Mouse (Mus musculus) heart, embryonic 13.5 days (tissue): ENCODE results near the gene Rpl3l. TPM values are rescaled to one million over a fixed set of nuclear protein-coding genes. Genes with fewer than 3 reads are reported as not detected.

Experiments
- ATAC-seq: fragments of 200-750 bp; cut with Nextera tagmentation; 2 replicates; pipeline ENCODE4 v1.8.0; 2017; ENCODE audit warnings: moderate TSS enrichment; ENCODE audit not compliant: insufficient number of reproducible peaks, low FRiP score, low TSS enrichment; ENCODE audit errors: extremely low read depth
- H3K27ac ChIP-seq: fragments of 300-500 bp; sonication (generic); replicated peaks from 2 replicates; pipeline ENCODE4 v1.5.1; 2015; ENCODE audit warnings: moderate library complexity, mild to moderate bottlenecking, inconsistent platforms
- H3K27me3 ChIP-seq: fragments of 300-500 bp; sonication (generic); replicated peaks from 2 replicates; pipeline ENCODE4 v1.6.1; 2015; ENCODE audit warnings: mild to moderate bottlenecking, inconsistent platforms
- H3K36me3 ChIP-seq: fragments of 300-500 bp; sonication (generic); 2 replicates; pipeline ENCODE4 v1.6.1; 2015; ENCODE audit warnings: mild to moderate bottlenecking, inconsistent platforms
- H3K4me1 ChIP-seq: fragments of 300-500 bp; sonication (generic); 2 replicates; pipeline ENCODE4 v1.6.1; 2015; ENCODE audit warnings: inconsistent platforms
- H3K4me2 ChIP-seq: fragments of 300-500 bp; sonication (generic); 2 replicates; pipeline ENCODE4 v1.6.1; 2015; ENCODE audit warnings: inconsistent platforms, mild to moderate bottlenecking, moderate library complexity
- H3K4me3 ChIP-seq: fragments of 300-500 bp; sonication (generic); 2 replicates; pipeline ENCODE4 v1.5.1; 2015; ENCODE audit warnings: moderate library complexity, mild to moderate bottlenecking, inconsistent platforms
- H3K9ac ChIP-seq: fragments of 300-500 bp; sonication (generic); 2 replicates; pipeline ENCODE4 v1.6.1; 2015; ENCODE audit warnings: inconsistent platforms, mild to moderate bottlenecking, moderate library complexity
- H3K9me3 ChIP-seq: fragments of 300-500 bp; sonication (generic); 2 replicates; pipeline ENCODE4 v1.6.1; 2016; ENCODE audit warnings: inconsistent platforms
- WGBS: fragments of 180-500 bp; shearing (Covaris S2); methylation state at CpG from one replicate; pipeline ENCODE4 v1.1.7; 2015; ENCODE audit warnings: mixed read lengths; 5-methylcytosine and 5-hydroxymethylcytosine counted together
- polyA plus RNA-seq: library from polyadenylated mRNA; unstranded; fragments of >200 nt; fragmentation: Nextera tagmentation; extraction: Ambion mirVana; gene quantifications from 2 replicates; pipeline ENCODE4 v1.2.1, GENCODE M21; 2015

The Rpl3l gene
- polyA plus RNA-seq, 1 experiment from 2014 or later, result 0.68 TPM

- peak overlapping the region; percentile 50; the same call in 1 of the 2 replicates for H3K9ac ChIP-seq
- H3K9me3 ChIP-seq, result no peaks in the 10 kb centered on the region
- no peak for ATAC-seq
- no peak overlapping the region for H3K4me2 ChIP-seq
- H3K27ac ChIP-seq, result peak overlapping the region; percentile 46
- H3K27me3 ChIP-seq, result peaks cover 3% of the 10 kb centered on the region; the same call in 1 of the 2 replicates
- 59% methylated on average over 12 of the region's 12 CpGs for WGBS
- H3K36me3 ChIP-seq, result no peaks in the 10 kb centered on the region
- no peak overlapping the region for H3K4me3 ChIP-seq
- H3K4me1 ChIP-seq, result peaks cover 25% of the 10 kb centered on the region
Measured at GRCm38 (mm10) chr17:24732233-24732935, 4.8 kb downstream of the Rpl3l start.

DNA sequence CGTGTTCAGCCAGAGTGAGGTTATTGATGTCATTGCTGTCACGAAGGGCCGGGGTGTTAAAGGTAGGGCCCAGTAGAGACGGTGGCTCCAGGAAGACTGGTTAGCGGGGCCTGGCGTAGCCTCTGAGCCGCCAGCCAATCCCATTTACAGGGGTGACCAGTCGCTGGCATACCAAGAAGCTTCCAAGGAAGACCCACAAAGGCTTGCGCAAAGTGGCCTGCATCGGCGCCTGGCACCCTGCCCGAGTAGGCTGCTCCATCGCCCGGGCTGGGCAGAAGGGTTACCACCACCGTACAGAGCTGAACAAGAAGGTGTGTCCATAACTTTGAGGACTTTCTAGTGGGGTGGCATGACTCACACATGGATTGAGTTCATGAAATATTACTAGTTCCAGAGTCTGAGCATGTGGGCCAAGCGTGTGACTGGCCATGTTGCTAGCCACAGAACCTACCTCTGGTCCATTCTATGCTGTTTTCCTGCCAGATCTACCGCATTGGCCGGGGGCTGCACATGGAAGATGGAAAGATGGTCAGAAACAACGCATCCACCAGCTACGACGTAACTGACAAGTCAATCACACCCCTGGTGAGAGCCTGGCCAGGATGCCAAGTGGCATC lies 5.9 kb downstream of the Rpl3l start:
- H3K4me2 ChIP-seq, result no peak overlapping the region
- no peak for ATAC-seq
- H3K27me3 ChIP-seq, result no peaks in the 10 kb centered on the region; the same call in 1 of the 2 replicates
- no peaks in the 10 kb centered on the region for H3K9me3 ChIP-seq
- H3K4me3 ChIP-seq, result no peak overlapping the region
- peaks cover 32% of the 10 kb centered on the region for H3K4me1 ChIP-seq
- 89% methylated on average over 21 of the region's 21 CpGs for WGBS
- no peaks in the 10 kb centered on the region for H3K36me3 ChIP-seq
- H3K9ac ChIP-seq, result no peak overlapping the region; the same call in 1 of the 2 replicates
- H3K27ac ChIP-seq, result no peak overlapping the region

- H3K4me1 ChIP-seq, result peaks cover 32% of the 10 kb centered on the region
- no peaks in the 10 kb centered on the region; the same call in 1 of the 2 replicates for H3K27me3 ChIP-seq
- H3K9me3 ChIP-seq, result no peaks in the 10 kb centered on the region
- H3K27ac ChIP-seq, result no peak overlapping the region
- ATAC-seq, result no peak
- WGBS, result 91% methylated on average over 1 of the region's 1 CpGs
- H3K4me2 ChIP-seq, result no peak overlapping the region
- no peak overlapping the region for H3K4me3 ChIP-seq
- H3K36me3 ChIP-seq, result peaks cover 4% of the 10 kb centered on the region
- no peak overlapping the region for H3K9ac ChIP-seq
Measured at GRCm38 (mm10) chr17:24734513-24734912, 6.9 kb downstream of the Rpl3l start.

DNA sequence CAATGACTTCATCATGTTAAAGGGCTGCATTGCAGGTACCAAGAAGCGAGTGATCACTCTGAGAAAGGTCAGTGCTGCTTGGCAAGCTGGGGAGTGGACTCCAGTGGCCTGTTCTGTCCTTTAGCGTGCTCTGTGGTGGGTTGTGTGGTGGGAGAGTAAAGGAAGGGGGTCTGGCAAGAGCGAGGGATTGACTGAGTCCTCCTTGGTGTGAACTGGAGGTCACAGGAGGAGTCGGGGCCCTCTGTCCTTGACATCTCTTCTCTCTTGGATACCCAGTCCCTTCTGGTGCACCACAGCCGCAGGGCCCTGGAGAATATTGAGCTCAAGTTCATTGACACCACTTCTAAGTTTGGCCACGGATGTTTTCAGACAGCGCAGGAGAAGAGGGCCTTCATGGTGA lies 7.8 kb downstream of the Rpl3l start:
- H3K9me3 ChIP-seq, result no peaks in the 10 kb centered on the region
- peak overlapping the region; percentile 84 for H3K4me2 ChIP-seq
- H3K27ac ChIP-seq, result peak overlapping the region; percentile 65; the same call in 1 of the 2 replicates
- H3K4me3 ChIP-seq, result no peak overlapping the region
- H3K4me1 ChIP-seq, result peaks cover 32% of the 10 kb centered on the region
- peaks cover 12% of the 10 kb centered on the region for H3K36me3 ChIP-seq
- WGBS, result 89% methylated on average over 7 of the region's 7 CpGs
- ATAC-seq, result no peak
- H3K9ac ChIP-seq, result no peak overlapping the region
- no peaks in the 10 kb centered on the region; the same call in 1 of the 2 replicates for H3K27me3 ChIP-seq

- Histone ChIP-seq H3K9ac (peak within 1 kb of the TSS; percentile 84), H3K27ac (peak within 1 kb of the TSS; percentile 65), H3K27me3 (no peaks in the 10 kb centered on the region; the same call in 1 of the 2 replicates), H3K4me1 (peaks cover 32% of the 10 kb centered on the region), H3K9me3 (no peaks in the 10 kb centered on the region), H3K36me3 (peaks cover 21% of the 10 kb centered on the region), H3K4me2 (peak within 1 kb of the TSS; percentile 84), H3K4me3 (peak within 1 kb of the TSS; percentile 66)
- peak; percentile 92 for ATAC-seq
- WGBS, result under 1% methylated on average over 29 of the region's 29 CpGs
Measured at GRCm38 (mm10) chr17:24736330-24737051, 8.9 kb downstream of the Rpl3l start, which contains the start of gene Msrb1. Gene Msrb1, plus strand, starts transcription at chr17:24736642.

GRCm38 (mm10) chr17:24737135-24737810 lies 9.7 kb downstream of the Rpl3l start:
- 25% methylated on average over 8 of the region's 8 CpGs for WGBS
- Histone ChIP-seq H3K9me3 (no peaks in the 10 kb centered on the region), H3K36me3 (peaks cover 29% of the 10 kb centered on the region), H3K4me2 (peak overlapping the region; percentile 84), H3K4me1 (peaks cover 27% of the 10 kb centered on the region), H3K27ac (no peak overlapping the region), H3K9ac (peak overlapping the region; percentile 84), H3K27me3 (no peaks in the 10 kb centered on the region; the same call in 1 of the 2 replicates), H3K4me3 (peak overlapping the region; percentile 66)
- no peak for ATAC-seq

GRCm38 (mm10) chr17:24738238-24738637 lies 10.6 kb downstream of the Rpl3l start:
- Histone ChIP-seq H3K36me3 (peaks cover 34% of the 10 kb centered on the region), H3K4me3 (no peak overlapping the region), H3K4me2 (no peak overlapping the region), H3K27ac (no peak overlapping the region), H3K9me3 (no peaks in the 10 kb centered on the region), H3K9ac (no peak overlapping the region), H3K27me3 (no peaks in the 10 kb centered on the region; the same call in 1 of the 2 replicates), H3K4me1 (peaks cover 22% of the 10 kb centered on the region)
- ATAC-seq, result no peak
- WGBS, result 85% methylated on average over 4 of the region's 4 CpGs

- Histone ChIP-seq H3K27me3 (no peaks in the 10 kb centered on the region), H3K4me2 (no peak overlapping the region), H3K9ac (no peak overlapping the region), H3K36me3 (peaks cover 34% of the 10 kb centered on the region), H3K9me3 (no peaks in the 10 kb centered on the region), H3K4me3 (no peak overlapping the region), H3K27ac (no peak overlapping the region), H3K4me1 (peaks cover 22% of the 10 kb centered on the region)
- 78% methylated on average over 8 of the region's 8 CpGs for WGBS
- ATAC-seq, result no peak
Measured at GRCm38 (mm10) chr17:24739926-24740325, 12.3 kb downstream of the Rpl3l start.

GRCm38 (mm10) chr17:24742307-24742706 lies 14.7 kb downstream of the Rpl3l start:
- ATAC-seq, result no peak
- H3K4me3 ChIP-seq, result no peak overlapping the region
- H3K36me3 ChIP-seq, result peaks cover 34% of the 10 kb centered on the region
- 76% methylated on average over 8 of the region's 8 CpGs for WGBS
- H3K27ac ChIP-seq, result no peak overlapping the region
- 0 out of 2 replicates have a peak, but pooled peaks cover 9% of the 10 kb centered on the region for H3K27me3 ChIP-seq
- H3K4me1 ChIP-seq, result peaks cover 8% of the 10 kb centered on the region
- no peak overlapping the region for H3K9ac ChIP-seq
- no peak overlapping the region for H3K4me2 ChIP-seq
- no peaks in the 10 kb centered on the region for H3K9me3 ChIP-seq

- no peak for ATAC-seq
- WGBS, result 71% methylated on average over 5 of the region's 5 CpGs
- Histone ChIP-seq H3K9me3 (no peaks in the 10 kb centered on the region), H3K4me1 (no peaks in the 10 kb centered on the region), H3K27me3 (peaks cover 18% of the 10 kb centered on the region; the same call in 1 of the 2 replicates), H3K4me3 (no peak overlapping the region), H3K36me3 (peaks cover 34% of the 10 kb centered on the region), H3K4me2 (no peak overlapping the region), H3K9ac (no peak overlapping the region), H3K27ac (no peak overlapping the region)
Measured at GRCm38 (mm10) chr17:24743896-24744295, 16.3 kb downstream of the Rpl3l start.

DNA sequence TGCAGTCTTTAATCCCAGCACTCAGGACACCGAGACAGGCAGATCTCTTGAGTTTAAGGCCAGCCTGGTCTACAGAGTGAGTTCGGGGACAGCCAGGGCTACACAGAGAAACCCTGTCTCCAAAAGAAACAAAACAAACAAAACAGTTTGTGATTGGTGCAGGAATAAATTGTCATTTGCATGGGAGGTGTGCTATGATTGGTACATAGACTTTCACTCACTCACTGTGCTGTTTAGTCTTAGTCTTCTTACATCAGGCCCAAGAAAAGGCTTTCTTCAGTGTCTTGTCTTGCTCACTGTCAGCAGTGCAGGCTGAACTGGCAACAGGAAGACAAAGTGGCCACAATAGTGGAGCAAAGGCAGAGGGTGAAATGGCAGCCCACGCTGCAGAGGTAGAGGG lies 16.8 kb downstream of the Rpl3l start:
- no peak overlapping the region for H3K4me2 ChIP-seq
- no peak overlapping the region for H3K4me3 ChIP-seq
- H3K27ac ChIP-seq, result no peak overlapping the region
- H3K4me1 ChIP-seq, result no peaks in the 10 kb centered on the region
- no peak for ATAC-seq
- no peak overlapping the region for H3K9ac ChIP-seq
- H3K27me3 ChIP-seq, result peaks cover 23% of the 10 kb centered on the region; the same call in 1 of the 2 replicates
- WGBS, result 53% methylated on average over 3 of the region's 3 CpGs
- peaks cover 32% of the 10 kb centered on the region for H3K36me3 ChIP-seq
- no peaks in the 10 kb centered on the region for H3K9me3 ChIP-seq
